Mouse (Mus musculus): ENCODE results near the gene Tulp3.

DNA sequence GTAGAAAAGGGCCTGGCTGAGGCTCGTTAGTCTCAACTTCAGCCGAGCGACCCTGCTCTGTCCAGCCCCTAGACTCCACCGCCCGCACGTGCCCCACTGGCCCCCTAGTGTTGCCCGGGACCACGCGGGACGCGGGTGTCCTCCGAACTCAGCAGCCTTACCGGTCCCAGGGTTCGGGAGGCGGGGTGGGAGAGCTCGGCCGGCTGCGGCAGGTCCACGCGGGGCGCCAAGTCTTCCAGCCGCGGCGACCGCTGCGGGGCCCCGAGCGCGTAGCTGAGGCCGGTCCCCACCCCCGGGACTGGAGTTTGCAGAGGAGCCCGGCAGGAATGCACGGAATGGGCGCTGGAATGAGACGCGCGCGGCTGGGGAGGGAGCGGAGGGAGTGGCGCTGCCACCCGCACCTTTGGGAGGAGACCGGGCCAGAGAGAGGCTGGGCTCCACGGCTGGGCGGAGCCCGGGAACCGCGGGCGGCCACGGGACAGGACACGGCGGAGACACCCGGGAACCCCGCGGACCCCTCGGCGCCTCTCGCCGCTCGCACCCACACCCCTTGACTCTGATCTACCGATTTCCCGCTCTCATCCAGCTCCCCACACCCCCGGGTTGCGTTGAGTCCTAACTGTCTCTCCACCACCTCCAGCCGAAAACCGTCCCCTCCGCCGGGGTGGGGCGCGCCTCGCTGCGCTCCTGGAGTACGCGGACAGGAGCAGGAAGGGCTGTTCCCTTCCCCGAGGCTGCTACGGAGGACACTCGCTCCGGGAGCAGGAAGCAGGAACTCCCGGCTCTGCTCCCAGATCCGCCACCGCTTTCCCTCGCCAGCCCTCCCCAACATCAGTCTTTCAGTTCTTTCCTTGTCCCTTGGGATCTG lies 55.3 kb downstream of the Tulp3 start, which contains the start of gene Tead4:
- TF ChIP-seq CTCF (IDR thresholded peaks at IDR 0.05; ENCODE audit: low read depth, low read length) (no peak), POLR2A (IDR thresholded peaks at IDR 0.05; ENCODE audit: borderline replicate concordance, low read depth, low read length) (no peak)

Data from bone marrow macrophage, adult 2 months (primary cell).